Mouse (Mus musculus): Measurements from ENCODE around the gene Iltifb. TPM values are rescaled to one million over a fixed set of nuclear protein-coding genes. Genes with fewer than 3 reads are reported as not detected.

Iltifb gene
- polyA plus RNA-seq (2012; fragmentation: generic; extraction: Trizol): not detected

GRCm38 (mm10) chr10:118294938-118295337 is at the start of gene Iltifb:
TSS of gene Iltifb (minus strand) at chr10:118295038.

GRCm38 (mm10) chr10:118343155-118343554 is 48.3 kb upstream of the Iltifb start, which contains the start of gene Gm9046:
TSS of gene Gm9046 (minus strand) at chr10:118343255.

GRCm38 (mm10) chr10:118337731-118338130 is 42.9 kb upstream of the Iltifb start, which contains the start of gene Gm9045:
TSS of gene Gm9045 (minus strand) at chr10:118337831.

GRCm38 (mm10) chr10:118332308-118332707 is 37.5 kb upstream of the Iltifb start, which contains the start of gene Gm9044:
TSS of gene Gm9044 (minus strand) at chr10:118332408.

GRCm38 (mm10) chr10:118326869-118327268 is 32.0 kb upstream of the Iltifb start, which contains the start of gene Gm9040:
TSS of gene Gm9040 (minus strand) at chr10:118326969.

GRCm38 (mm10) chr10:118258388-118258787 is 36.5 kb downstream of the Iltifb start, which contains the start of gene Gm32802:
TSS of gene Gm32802 (plus strand) at chr10:118258688.

GRCm38 (mm10) chr10:118240680-118241079 is 54.2 kb downstream of the Iltifb start, which contains the start of gene Gm32717:
TSS of gene Gm32717 (minus strand) at chr10:118240780.

Other genes with a start within 250 kb of the Iltifb start
- 1 to 10 TPM in 1 of 2 experiments, under 1 TPM in 1; 0.43 to 5.3 TPM for gene Mdm1, start 153.2 kb downstream of the Iltifb start, polyA plus RNA-seq (2012; fragmentation: generic; extraction: Trizol)
- gene Il22, start 90.1 kb downstream of the Iltifb start, polyA plus RNA-seq (2012; fragmentation: generic; extraction: Trizol): not detected
- gene Gm32717, start 54.3 kb downstream of the Iltifb start, polyA plus RNA-seq (2012; fragmentation: generic; extraction: Trizol): under 1 TPM; 0.01 to 0.04 TPM
- under 1 TPM; 0.01 to 0.04 TPM for gene Gm32802, start 36.4 kb downstream of the Iltifb start, polyA plus RNA-seq (2012; fragmentation: generic; extraction: Trizol)
- not detected for gene Gm9040, start 31.9 kb upstream of the Iltifb start, polyA plus RNA-seq (2012; fragmentation: generic; extraction: Trizol)
- gene Gm9044, start 37.4 kb upstream of the Iltifb start, polyA plus RNA-seq (2012; fragmentation: generic; extraction: Trizol): not detected
- under 1 TPM in 1 of 2 experiments, not detected in 1; 0.07 TPM for gene Gm9045, start 42.8 kb upstream of the Iltifb start, polyA plus RNA-seq (2012; fragmentation: generic; extraction: Trizol)
- not detected for gene Gm9046, start 48.2 kb upstream of the Iltifb start, polyA plus RNA-seq (2012; fragmentation: generic; extraction: Trizol)
- gene Gm9048, start 53.6 kb upstream of the Iltifb start, polyA plus RNA-seq (2012; fragmentation: generic; extraction: Trizol): not detected
- gene Gm9049, start 59.1 kb upstream of the Iltifb start, polyA plus RNA-seq (2012; fragmentation: generic; extraction: Trizol): under 1 TPM in 1 of 2 experiments, not detected in 1; 0.07 TPM
- gene Ifng, start 146.0 kb upstream of the Iltifb start, polyA plus RNA-seq (2012; fragmentation: generic; extraction: Trizol): not detected

All from C3H10T1/2 (cell line).